Mouse (Mus musculus) sigmoid colon, adult 10 weeks (tissue): ENCODE data around the gene Was. TPM values are rescaled to one million over a fixed set of nuclear protein-coding genes. Genes with fewer than 3 reads are reported as not detected.

Experiments
- polyA plus RNA-seq: library from polyadenylated mRNA; stranded (reverse); fragments of 350-450 nt; fragmentation: Illumina TruSeq; extraction: RNeasy Lipid Tissue Mini Kit (QIAGEN cat#74804); gene quantifications from one replicate; pipeline ENCODE4 v1.2.3, GENCODE M21; 2014; ENCODE audit warnings: low read depth, low replicate concordance

Gene Was
- 0.47 TPM for polyA plus RNA-seq

GRCm38 (mm10) chrX:8090346-8090953 is at the start of gene Was:
Gene Was, minus strand, starts transcription at chrX:8090498.

GRCm38 (mm10) chrX:8132017-8132976 is 42.0 kb upstream of the Was start, which contains the start of gene Wdr13:
Gene Wdr13, minus strand, starts transcription at chrX:8132892.

GRCm38 (mm10) chrX:8074430-8075014 is 15.8 kb downstream of the Was start, which contains the start of gene Suv39h1:
Gene Suv39h1, minus strand, starts transcription at chrX:8074760.

Other genes with a start within 250 kb of the Was start
- 50.9 TPM for gene Otud5, start 249.1 kb downstream of the Was start, polyA plus RNA-seq
- 5.5 TPM for gene Pim2, start 212.2 kb downstream of the Was start, polyA plus RNA-seq
- 40.1 TPM for gene Slc35a2, start 206.5 kb downstream of the Was start, polyA plus RNA-seq
- 10.1 TPM for gene Pqbp1, start 191.2 kb downstream of the Was start, polyA plus RNA-seq
- gene Timm17b, start 191.1 kb downstream of the Was start, polyA plus RNA-seq = 3.6 TPM
- not detected for gene Gm10491, start 182.7 kb downstream of the Was start, polyA plus RNA-seq
- not detected for gene Gm10490, start 181.0 kb downstream of the Was start, polyA plus RNA-seq
- gene Pcsk1n, start 170.7 kb downstream of the Was start, polyA plus RNA-seq = not detected
- gene Eras, start 161.9 kb downstream of the Was start, polyA plus RNA-seq = not detected
- 1.8 TPM for gene Hdac6, start 142.6 kb downstream of the Was start, polyA plus RNA-seq
- gene Gata1, start 112.4 kb downstream of the Was start, polyA plus RNA-seq = not detected
- gene Glod5, start 72.0 kb downstream of the Was start, polyA plus RNA-seq = 176 TPM
- gene Suv39h1, start 15.7 kb downstream of the Was start, polyA plus RNA-seq = 6.6 TPM
- gene Wdr13, start 42.4 kb upstream of the Was start, polyA plus RNA-seq = 96.1 TPM
- gene Rbm3, start 55.4 kb upstream of the Was start, polyA plus RNA-seq = 597 TPM
- gene Tbc1d25, start 85.7 kb upstream of the Was start, polyA plus RNA-seq = 0.25 TPM
- gene Ebp, start 103.0 kb upstream of the Was start, polyA plus RNA-seq = 42.3 TPM
- gene Porcn, start 116.0 kb upstream of the Was start, polyA plus RNA-seq = 1.5 TPM
- gene Ftsj1, start 161.9 kb upstream of the Was start, polyA plus RNA-seq = 7.7 TPM
- not detected for gene Slc38a5, start 180.6 kb upstream of the Was start, polyA plus RNA-seq
- gene Ssxb10, start 236.9 kb upstream of the Was start, polyA plus RNA-seq = not detected